ENCODE assay signal across 16 mouse cellular contexts in genomic region chr7:28956270-28956669, GRCm38 (mm10). TPM values are rescaled to one million over a fixed set of nuclear protein-coding genes. Genes with fewer than 3 reads are reported as not detected.
A peak's percentile ranks its signal among the peaks of the same experiment; 100 is the strongest.
DNase-seq lines count a peak whose midpoint lies in the region; ATAC-seq and TF ChIP-seq lines count a peak whose summit lies in the region.
"Had no signal": no experiment of that assay in that cellular context is flagged by ENCODE, and none has a peak within 500 bp of the region (broad histone marks: within the 10 kb centered on the region; RNA-seq: fewer than 3 reads in every experiment).

No protein-coding gene starts in this region.

- no peak for ATAC-seq in heart, embryonic 13.5 days (ENCODE audit: extremely low read depth, insufficient number of reproducible peaks, low FRiP score, low TSS enrichment)
- ATAC-seq in liver, embryonic 11.5 days (replicated peaks; ENCODE audit: low FRiP score), result no peak
- ATAC-seq: forebrain, embryonic 15.5 days; lung, postnatal 0 days; midbrain, embryonic 13.5 days had no signal

- H3K36me3 ChIP-seq in heart, embryonic 13.5 days, result peaks cover 21% of the 10 kb centered on the region
- no peaks in the 10 kb centered on the region for H3K36me3 ChIP-seq in liver, adult 2 months (ENCODE audit: control insufficient read depth, insufficient read depth, low read length)
- H3K36me3 ChIP-seq in liver, embryonic 11.5 days (ENCODE audit: control insufficient read depth, insufficient read depth, low read length), result peaks cover 6% of the 10 kb centered on the region; the same call in 1 of the 2 replicates
- no peaks in the 10 kb centered on the region for H3K36me3 ChIP-seq in myocyte (ENCODE audit: control insufficient read depth, insufficient read depth)
- H3K36me3 ChIP-seq: embryonic facial prominence, embryonic 12.5 days; forebrain, embryonic 15.5 days; hindbrain, embryonic 15.5 days; midbrain, embryonic 13.5 days had no signal

- peak overlapping the region; percentile 99 for H3K27ac ChIP-seq in heart, embryonic 13.5 days (replicated peaks)
- peak overlapping the region; percentile 30; the same call in 1 of the 2 replicates for H3K27ac ChIP-seq in liver, adult 2 months (replicated peaks; ENCODE audit: insufficient read depth, low read depth, low read length)
- no peak overlapping the region for H3K27ac ChIP-seq in liver, embryonic 11.5 days (ENCODE audit: low read depth, low read length)
- H3K27ac ChIP-seq in brown adipose tissue, adult 24 weeks (replicated peaks; ENCODE audit: low read depth, low read length), result peak overlapping the region; percentile 58
- H3K27ac ChIP-seq: embryonic facial prominence, embryonic 12.5 days; forebrain, embryonic 15.5 days; midbrain, embryonic 13.5 days had no signal

- H3K4me1 ChIP-seq in heart, embryonic 13.5 days, result peaks cover 100% of the 10 kb centered on the region
- H3K4me1 ChIP-seq in liver, adult 2 months (ENCODE audit: control insufficient read depth, insufficient read depth, low read length), result peaks cover 52% of the 10 kb centered on the region
- peaks cover 90% of the 10 kb centered on the region for H3K4me1 ChIP-seq in liver, embryonic 11.5 days (replicated peaks; ENCODE audit: control insufficient read depth, insufficient read depth, low read length)
- H3K4me1 ChIP-seq in brown adipose tissue, adult 24 weeks (ENCODE audit: control insufficient read depth, insufficient read depth, insufficient read length, low read length), result peaks cover 59% of the 10 kb centered on the region

- H3K27me3 ChIP-seq in heart, embryonic 13.5 days (replicated peaks), result no peaks in the 10 kb centered on the region
- H3K27me3 ChIP-seq in liver, adult 2 months (ENCODE audit: control insufficient read depth, insufficient read depth, low read length), result no peaks in the 10 kb centered on the region
- H3K27me3 ChIP-seq in liver, embryonic 11.5 days (replicated peaks; ENCODE audit: control insufficient read depth, insufficient read depth, low read length), result no peaks in the 10 kb centered on the region
- H3K27me3 ChIP-seq in myocyte (ENCODE audit: control insufficient read depth, insufficient read depth, insufficient read length), result no peaks in the 10 kb centered on the region
- H3K27me3 ChIP-seq: embryonic facial prominence, embryonic 12.5 days; forebrain, embryonic 15.5 days; hindbrain, embryonic 15.5 days; midbrain, embryonic 13.5 days had no signal

- H3K79me2 ChIP-seq in liver, adult 2 months (ENCODE audit: control insufficient read depth, insufficient read depth, low read length), result peaks cover 57% of the 10 kb centered on the region
- peaks cover 88% of the 10 kb centered on the region for H3K79me2 ChIP-seq in myocyte (ENCODE audit: control insufficient read depth, insufficient read depth)

- TF ChIP-seq POLR2A in liver, adult 2 months (IDR thresholded peaks at IDR 0.05; ENCODE audit: extremely low read depth, insufficient read depth, low read length), result no peak
- no peak for TF ChIP-seq POLR2A in myocyte (IDR thresholded peaks at IDR 0.05; ENCODE audit: insufficient read length, low read depth)

- WGBS in heart, embryonic 13.5 days, result 76% methylated on average over 1 of the region's 1 CpGs
- 69% methylated on average over 1 of the region's 1 CpGs for WGBS in liver, adult 2 months
- 71% methylated on average over 1 of the region's 1 CpGs for WGBS in liver, embryonic 11.5 days

- TF ChIP-seq CTCF in liver, adult 2 months (IDR thresholded peaks at IDR 0.05; ENCODE audit: low read depth, low read length), result no peak

- H3K9me3 ChIP-seq in heart, embryonic 13.5 days, result no peaks in the 10 kb centered on the region
- H3K9me3 ChIP-seq in liver, embryonic 11.5 days (ENCODE audit: control insufficient read depth, low read length), result no peaks in the 10 kb centered on the region
- H3K9me3 ChIP-seq: embryonic facial prominence, embryonic 12.5 days; forebrain, embryonic 15.5 days; hindbrain, embryonic 15.5 days; midbrain, embryonic 13.5 days had no signal

- peak overlapping the region; percentile 9; the same call in 1 of the 2 replicates for H3K4me2 ChIP-seq in heart, embryonic 13.5 days
- H3K4me2 ChIP-seq in liver, embryonic 11.5 days, result no peak overlapping the region
- peak overlapping the region; percentile 83 for H3K4me2 ChIP-seq in myocyte (ENCODE audit: low read depth)
- H3K4me2 ChIP-seq: embryonic facial prominence, embryonic 12.5 days; forebrain, embryonic 15.5 days; hindbrain, embryonic 15.5 days; midbrain, embryonic 13.5 days had no signal

- no peak for DNase-seq in heart, adult 18-20 months
- DNase-seq in liver, adult 2 months (ENCODE audit: extremely low read depth, low read depth, low spot score), result no peak
- no peak for DNase-seq in liver, embryonic 11.5 days (ENCODE audit: low spot score)
- DNase-seq in cerebellum, postnatal 4 days (ENCODE audit: low spot score in 2 of 2), result no peak
- DNase-seq in thymus, postnatal 14 days, result no peak
- DNase-seq: cerebellum, adult 8-10 months; gastrocnemius, postnatal 14 days; kidney, postnatal 4 days had no signal

- no peak overlapping the region for H3K9ac ChIP-seq in heart, embryonic 13.5 days
- H3K9ac ChIP-seq in liver, adult 2 months (ENCODE audit: low read depth, low read length), result no peak overlapping the region
- H3K9ac ChIP-seq in liver, embryonic 11.5 days (ENCODE audit: low read depth, low read length), result no peak overlapping the region; the same call in 1 of the 2 replicates
- H3K9ac ChIP-seq: embryonic facial prominence, embryonic 12.5 days; forebrain, embryonic 15.5 days; hindbrain, embryonic 15.5 days; midbrain, embryonic 13.5 days had no signal

- no peak overlapping the region for H3K4me3 ChIP-seq in heart, embryonic 13.5 days
- no peak overlapping the region for H3K4me3 ChIP-seq in liver, adult 2 months (ENCODE audit: insufficient read depth, low read depth, low read length)
- H3K4me3 ChIP-seq in liver, embryonic 11.5 days (ENCODE audit: low read depth, low read length), result no peak overlapping the region
- no peak overlapping the region for H3K4me3 ChIP-seq in brown adipose tissue, adult 24 weeks (ENCODE audit: insufficient read depth, low read depth, low read length)
- no peak overlapping the region for H3K4me3 ChIP-seq in myocyte
- H3K4me3 ChIP-seq: embryonic facial prominence, embryonic 12.5 days; forebrain, embryonic 15.5 days; hindbrain, embryonic 15.5 days; midbrain, embryonic 13.5 days had no signal

- H3ac ChIP-seq in myocyte (ENCODE audit: control insufficient read depth, insufficient read length), result no peak overlapping the region

TF ChIP-seq in myocyte, 11 proteins besides CTCF, POLR2A, EP300 and RAD21:
- TF ChIP-seq SRF (IDR thresholded peaks at IDR 0.05; ENCODE audit: control insufficient read depth, insufficient read length, low read depth), result no peak
- no peak for TF ChIP-seq USF1 (IDR thresholded peaks at IDR 0.05; ENCODE audit: low read depth)
- TF ChIP-seq TCF12 (IDR thresholded peaks at IDR 0.05; ENCODE audit: insufficient read depth, poor library complexity, severe bottlenecking), result no peak
- TF ChIP-seq MYOD1 (IDR thresholded peaks at IDR 0.05; ENCODE audit: control insufficient read depth in 1 of 3, insufficient read length in 2 of 3, low read depth in 2 of 3), result no peak
- no peak for TF ChIP-seq POLR2AphosphoS2 (IDR thresholded peaks at IDR 0.05; ENCODE audit: insufficient read length, low read depth)
- TF ChIP-seq REST (IDR thresholded peaks at IDR 0.05; ENCODE audit: insufficient read depth, insufficient read length), result no peak
- TF ChIP-seq MAX (IDR thresholded peaks at IDR 0.05; ENCODE audit: low read depth), result no peak
- no peak for TF ChIP-seq MYOG (IDR thresholded peaks at IDR 0.05; ENCODE audit: control insufficient read depth in 1 of 3, insufficient read depth in 1 of 3, insufficient read length in 2 of 3, low read depth in 2 of 3)
- no peak for TF ChIP-seq E2F4 (IDR thresholded peaks at IDR 0.05; ENCODE audit: insufficient read depth)
- TF ChIP-seq TCF3 (IDR thresholded peaks at IDR 0.05; ENCODE audit: insufficient read length, low read depth), result no peak
- no peak for TF ChIP-seq CEBPB (IDR thresholded peaks at IDR 0.05; ENCODE audit: insufficient read depth, poor library complexity, severe bottlenecking)

RNA-seq across cellular contexts. Expression of gene Actn4, which starts 5.9 kb away (rescaled TPM):
- polyA plus RNA-seq in heart, embryonic 13.5 days (2015; fragmentation: Nextera tagmentation; extraction: Ambion mirVana), result 259 and 266 TPM in 2 replicates
- total RNA-seq in heart, adult 18-20 months (2021), result 10 to 100 TPM; 64.7 to 66.4 TPM
- 47.4 and 87.1 TPM in 2 replicates for total RNA-seq in liver, adult 2 months (2014; rRNA removed)
- 125 and 145 TPM in 2 replicates for polyA plus RNA-seq in liver, adult 2 months (2012; rRNA removed)
- polyA plus RNA-seq in liver, embryonic 11.5 days (2014; fragmentation: Nextera tagmentation; extraction: Ambion mirVana), result 191 and 209 TPM in 2 replicates
- polyA plus RNA-seq in brown adipose tissue, adult 24 weeks (2012; ENCODE audit: insufficient read depth, insufficient read length, missing spikeins), result 122 and 135 TPM in 2 replicates
- polyA plus RNA-seq in myocyte (2012; fragmentation: generic; extraction: Trizol), result 270 TPM

RNA-seq across cellular contexts. Expression of gene Eif3k, which starts 25.4 kb away (rescaled TPM):
- polyA plus RNA-seq in heart, embryonic 13.5 days (2015; fragmentation: Nextera tagmentation; extraction: Ambion mirVana), result 257 and 300 TPM in 2 replicates
- 100 to 1,000 TPM; 166 to 176 TPM for total RNA-seq in heart, adult 18-20 months (2021)
- total RNA-seq in liver, adult 2 months (2014; rRNA removed), result 64.8 and 73.2 TPM in 2 replicates
- polyA plus RNA-seq in liver, adult 2 months (2012; rRNA removed), result 86.3 and 91.2 TPM in 2 replicates
- 421 and 425 TPM in 2 replicates for polyA plus RNA-seq in liver, embryonic 11.5 days (2014; fragmentation: Nextera tagmentation; extraction: Ambion mirVana)
- 165 and 216 TPM in 2 replicates for polyA plus RNA-seq in brown adipose tissue, adult 24 weeks (2012; ENCODE audit: insufficient read depth, insufficient read length, missing spikeins)
- 335 TPM for polyA plus RNA-seq in myocyte (2012; fragmentation: generic; extraction: Trizol)

RNA-seq across cellular contexts. Expression of gene Map4k1, which starts 25.6 kb away (rescaled TPM):
- 3.4 and 5.3 TPM in 2 replicates for polyA plus RNA-seq in heart, embryonic 13.5 days (2015; fragmentation: Nextera tagmentation; extraction: Ambion mirVana)
- total RNA-seq in heart, adult 18-20 months (2021), result 1 to 10 TPM in 1 of 2 experiments, under 1 TPM in 1; 0.45 to 4.2 TPM
- total RNA-seq in liver, adult 2 months (2014; rRNA removed), result 0.18 and 0.54 TPM in 2 replicates
- polyA plus RNA-seq in liver, adult 2 months (2012; rRNA removed), result 1.2 and 1.5 TPM in 2 replicates
- polyA plus RNA-seq in liver, embryonic 11.5 days (2014; fragmentation: Nextera tagmentation; extraction: Ambion mirVana), result 50.7 and 53.2 TPM in 2 replicates
- 0.63 and 1.4 TPM in 2 replicates for polyA plus RNA-seq in brown adipose tissue, adult 24 weeks (2012; ENCODE audit: insufficient read depth, insufficient read length, missing spikeins)
- polyA plus RNA-seq in myocyte (2012; fragmentation: generic; extraction: Trizol), result 0.18 TPM
